Mouse (Mus musculus): Measurements from ENCODE around the gene Ntrk2. TPM values are rescaled to one million over a fixed set of nuclear protein-coding genes. Genes with fewer than 3 reads are reported as not detected.

Gene Ntrk2
- polyA plus RNA-seq, 1 experiment = 0.81 TPM

GRCm38 (mm10) chr13:58912559-58912958 is 106.2 kb downstream of the Ntrk2 start:
- Histone ChIP-seq H3K36me3 (ENCODE audit: control insufficient read depth, insufficient read depth, low read length) (no peaks in the 10 kb centered on the region), H3K4me1 (ENCODE audit: control insufficient read depth, insufficient read depth, insufficient read length, low read length) (no peaks in the 10 kb centered on the region), H3K4me3 (ENCODE audit: low read depth, low read length) (no peak overlapping the region), H3K27ac (ENCODE audit: insufficient read depth, low read depth, low read length) (no peak overlapping the region), H3K27me3 (ENCODE audit: control insufficient read depth, insufficient read depth, low read length) (no peaks in the 10 kb centered on the region)
- no peak for TF ChIP-seq POLR2A (IDR thresholded peaks at IDR 0.05; ENCODE audit: low read depth, low read length)
- TF ChIP-seq CTCF (IDR thresholded peaks at IDR 0.05; ENCODE audit: extremely low read depth, insufficient read length, insufficient replicate concordance, low read depth, low read length) = no peak

GRCm38 (mm10) chr13:58914061-58914814 is 107.9 kb downstream of the Ntrk2 start:
- H3K4me3 ChIP-seq (ENCODE audit: low read depth, low read length) = no peak overlapping the region
- WGBS = 46% methylated on average over 6 of the region's 6 CpGs
- TF ChIP-seq POLR2A (IDR thresholded peaks at IDR 0.05; ENCODE audit: low read depth, low read length) (no peak), CTCF (IDR thresholded peaks at IDR 0.05; ENCODE audit: extremely low read depth, insufficient read length, insufficient replicate concordance, low read depth, low read length) (no peak)
- H3K27me3 ChIP-seq (ENCODE audit: control insufficient read depth, insufficient read depth, low read length) = no peaks in the 10 kb centered on the region
- H3K4me1 ChIP-seq (ENCODE audit: control insufficient read depth, insufficient read depth, insufficient read length, low read length) = no peaks in the 10 kb centered on the region
- no peak overlapping the region for H3K27ac ChIP-seq (ENCODE audit: insufficient read depth, low read depth, low read length)
- no peaks in the 10 kb centered on the region for H3K36me3 ChIP-seq (ENCODE audit: control insufficient read depth, insufficient read depth, low read length)

DNA sequence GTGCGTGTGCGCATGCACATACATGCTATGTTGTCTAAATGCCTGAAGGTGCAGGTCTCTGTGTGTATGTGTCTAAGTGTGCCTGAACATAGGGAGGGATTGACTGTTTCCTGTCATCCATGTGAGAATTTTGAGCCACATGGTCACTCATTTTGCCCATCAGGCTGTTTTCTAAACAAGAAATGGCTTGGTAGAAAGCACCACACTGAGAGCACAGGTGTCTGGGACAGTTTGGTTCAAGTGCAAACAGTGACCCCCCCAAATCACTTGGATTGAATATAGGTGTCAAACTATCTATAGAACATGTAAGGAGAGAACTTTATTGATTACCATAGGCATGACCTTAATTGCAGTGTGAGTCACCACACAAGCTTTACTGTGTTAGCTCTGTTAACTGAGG is 110.0 kb downstream of the Ntrk2 start:
- TF ChIP-seq POLR2A (IDR thresholded peaks at IDR 0.05; ENCODE audit: low read depth, low read length) (no peak), CTCF (IDR thresholded peaks at IDR 0.05; ENCODE audit: extremely low read depth, insufficient read length, insufficient replicate concordance, low read depth, low read length) (no peak)
- Histone ChIP-seq H3K36me3 (ENCODE audit: control insufficient read depth, insufficient read depth, low read length) (no peaks in the 10 kb centered on the region), H3K27ac (ENCODE audit: insufficient read depth, low read depth, low read length) (no peak overlapping the region), H3K4me3 (ENCODE audit: low read depth, low read length) (no peak overlapping the region), H3K27me3 (ENCODE audit: control insufficient read depth, insufficient read depth, low read length) (no peaks in the 10 kb centered on the region), H3K4me1 (ENCODE audit: control insufficient read depth, insufficient read depth, insufficient read length, low read length) (no peaks in the 10 kb centered on the region)
- 94% methylated on average over 2 of the region's 2 CpGs for WGBS

GRCm38 (mm10) chr13:58920241-58920640 is 113.9 kb downstream of the Ntrk2 start:
- Histone ChIP-seq H3K36me3 (ENCODE audit: control insufficient read depth, insufficient read depth, low read length) (no peaks in the 10 kb centered on the region), H3K4me1 (ENCODE audit: control insufficient read depth, insufficient read depth, insufficient read length, low read length) (no peaks in the 10 kb centered on the region), H3K27me3 (ENCODE audit: control insufficient read depth, insufficient read depth, low read length) (no peaks in the 10 kb centered on the region), H3K4me3 (ENCODE audit: low read depth, low read length) (no peak overlapping the region), H3K27ac (ENCODE audit: insufficient read depth, low read depth, low read length) (no peak overlapping the region)
- TF ChIP-seq POLR2A (IDR thresholded peaks at IDR 0.05; ENCODE audit: low read depth, low read length) (no peak), CTCF (IDR thresholded peaks at IDR 0.05; ENCODE audit: extremely low read depth, insufficient read length, insufficient replicate concordance, low read depth, low read length) (no peak)
- WGBS = 92% methylated on average over 7 of the region's 7 CpGs

GRCm38 (mm10) chr13:58921255-58921654 is 114.9 kb downstream of the Ntrk2 start:
- WGBS = 90% methylated on average over 3 of the region's 3 CpGs
- Histone ChIP-seq H3K4me1 (ENCODE audit: control insufficient read depth, insufficient read depth, insufficient read length, low read length) (no peaks in the 10 kb centered on the region), H3K27ac (ENCODE audit: insufficient read depth, low read depth, low read length) (no peak overlapping the region), H3K4me3 (ENCODE audit: low read depth, low read length) (no peak overlapping the region), H3K27me3 (ENCODE audit: control insufficient read depth, insufficient read depth, low read length) (no peaks in the 10 kb centered on the region), H3K36me3 (ENCODE audit: control insufficient read depth, insufficient read depth, low read length) (no peaks in the 10 kb centered on the region)
- TF ChIP-seq CTCF (IDR thresholded peaks at IDR 0.05; ENCODE audit: extremely low read depth, insufficient read length, insufficient replicate concordance, low read depth, low read length) = no peak
- TF ChIP-seq POLR2A (IDR thresholded peaks at IDR 0.05; ENCODE audit: low read depth, low read length) = no peak

- 77% methylated on average over 10 of the region's 10 CpGs for WGBS
These were observed 115.3 kb downstream of the Ntrk2 start for GRCm38 (mm10) chr13:58921705-58922104.

DNA sequence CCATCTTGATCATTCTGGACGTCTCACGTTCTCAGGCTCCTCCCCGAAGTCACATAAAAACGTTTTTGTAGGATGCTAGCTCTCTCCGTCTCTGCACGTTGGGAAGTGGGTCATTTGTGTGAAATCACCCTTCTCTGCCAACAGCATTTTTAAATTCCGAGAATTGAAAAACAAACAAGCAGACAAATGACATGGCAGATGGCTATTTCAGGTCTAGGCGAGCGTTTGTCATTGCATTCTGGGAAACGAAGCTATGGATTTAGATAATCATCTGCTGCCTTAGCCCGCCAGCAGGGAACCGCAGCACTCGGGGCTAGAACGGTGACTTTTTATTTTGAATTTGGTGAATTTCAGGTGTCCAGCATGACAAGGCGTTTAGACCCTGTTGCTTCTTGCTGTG is 115.8 kb downstream of the Ntrk2 start:
- no peaks in the 10 kb centered on the region for H3K36me3 ChIP-seq (ENCODE audit: control insufficient read depth, insufficient read depth, low read length)
- 88% methylated on average over 15 of the region's 15 CpGs for WGBS
- H3K4me1 ChIP-seq (ENCODE audit: control insufficient read depth, insufficient read depth, insufficient read length, low read length) = no peaks in the 10 kb centered on the region

More at GRCm38 (mm10) chr13:58921705-58922104, 115.3 kb downstream of the Ntrk2 start:
- Histone ChIP-seq H3K27me3 (ENCODE audit: control insufficient read depth, insufficient read depth, low read length) (no peaks in the 10 kb centered on the region), H3K4me1 (ENCODE audit: control insufficient read depth, insufficient read depth, insufficient read length, low read length) (no peaks in the 10 kb centered on the region), H3K36me3 (ENCODE audit: control insufficient read depth, insufficient read depth, low read length) (no peaks in the 10 kb centered on the region), H3K4me3 (ENCODE audit: low read depth, low read length) (no peak overlapping the region), H3K27ac (ENCODE audit: insufficient read depth, low read depth, low read length) (no peak overlapping the region)
- TF ChIP-seq POLR2A (IDR thresholded peaks at IDR 0.05; ENCODE audit: low read depth, low read length) (no peak), CTCF (IDR thresholded peaks at IDR 0.05; ENCODE audit: extremely low read depth, insufficient read length, insufficient replicate concordance, low read depth, low read length) (no peak)

More for the DNA sequence above, 115.8 kb downstream of the Ntrk2 start:
- no peak overlapping the region for H3K27ac ChIP-seq (ENCODE audit: insufficient read depth, low read depth, low read length)
- no peak for TF ChIP-seq POLR2A (IDR thresholded peaks at IDR 0.05; ENCODE audit: low read depth, low read length)
- no peak for TF ChIP-seq CTCF (IDR thresholded peaks at IDR 0.05; ENCODE audit: extremely low read depth, insufficient read length, insufficient replicate concordance, low read depth, low read length)
- H3K27me3 ChIP-seq (ENCODE audit: control insufficient read depth, insufficient read depth, low read length) = no peaks in the 10 kb centered on the region
- H3K4me3 ChIP-seq (ENCODE audit: low read depth, low read length) = no peak overlapping the region
